Comparison of ENCODE assay signal across 7 mouse cellular contexts in genomic region chr1:23826887-23827758, GRCm38 (mm10).
DNase-seq lines count a peak whose midpoint lies in the region; ATAC-seq and TF ChIP-seq lines count a peak whose summit lies in the region.

No protein-coding gene starts in this region.

- no peak overlapping the region for H3K27ac ChIP-seq in cerebellum, adult 2 months (ENCODE audit: insufficient read depth, low read length)
- H3K27ac ChIP-seq in forebrain, postnatal 0 days (ENCODE audit: low read depth, low read length): no peak overlapping the region
- H3K27ac ChIP-seq in lung, embryonic 15.5 days: no peak overlapping the region

- ATAC-seq in CD4-positive, CD25-positive, alpha-beta regulatory T cell, adult 4 months: peak; percentile 65
- peak; percentile 69 for ATAC-seq in forebrain, postnatal 0 days
- ATAC-seq in lung, embryonic 15.5 days (ENCODE audit: borderline replicate concordance, extremely low read depth, low FRiP score, low TSS enrichment): peak; percentile 23; the same call in 1 of the 2 replicates

- TF ChIP-seq CTCF in cerebellum, adult 2 months (IDR thresholded peaks at IDR 0.05; ENCODE audit: borderline replicate concordance, insufficient read depth, low read depth, low read length): peak; percentile 70; the same call in 1 of the 2 replicates
- peak; percentile 78 for TF ChIP-seq CTCF in forebrain, postnatal 0 days (IDR thresholded peaks at IDR 0.05; ENCODE audit: low read depth)

- H3K36me3 ChIP-seq in forebrain, postnatal 0 days (ENCODE audit: insufficient read depth): no peaks in the 10 kb centered on the region
- H3K36me3 ChIP-seq in lung, embryonic 15.5 days: no peaks in the 10 kb centered on the region

- no peak overlapping the region for H3K4me2 ChIP-seq in forebrain, postnatal 0 days (ENCODE audit: low read depth)
- no peak overlapping the region for H3K4me2 ChIP-seq in lung, embryonic 15.5 days

- no peaks in the 10 kb centered on the region for H3K9me3 ChIP-seq in forebrain, postnatal 0 days (ENCODE audit: low read length)
- no peaks in the 10 kb centered on the region for H3K9me3 ChIP-seq in lung, embryonic 15.5 days

- H3K27me3 ChIP-seq in cerebellum, adult 2 months (ENCODE audit: control insufficient read depth, insufficient read depth, low read length): no peaks in the 10 kb centered on the region
- no peaks in the 10 kb centered on the region for H3K27me3 ChIP-seq in forebrain, postnatal 0 days (ENCODE audit: insufficient read depth, low read length)
- H3K27me3 ChIP-seq in lung, embryonic 15.5 days: no peaks in the 10 kb centered on the region

- peak; percentile 62 for DNase-seq in MEL-GATA-1-ER (ENCODE audit: extremely low read depth, low read depth)
- peak; percentile 61 to 75 for DNase-seq in cerebellum, adult 2 months
- DNase-seq in forebrain, postnatal 0 days: peak; percentile 75
- peak; percentile 18 to 47 for DNase-seq in kidney, adult 8-10 months
- peak; percentile 86 for DNase-seq in retina, embryonic 14.5 days (ENCODE audit: low spot score)

- no peak overlapping the region for H3K9ac ChIP-seq in forebrain, postnatal 0 days
- no peak overlapping the region for H3K9ac ChIP-seq in lung, embryonic 15.5 days

- no peak overlapping the region for H3K4me3 ChIP-seq in cerebellum, adult 2 months (replicated peaks; ENCODE audit: insufficient read depth, low read depth, low read length)
- H3K4me3 ChIP-seq in forebrain, postnatal 0 days (ENCODE audit: low read depth, low read length): no peak overlapping the region
- H3K4me3 ChIP-seq in lung, embryonic 15.5 days: no peak overlapping the region

- WGBS in cerebellum, adult 2 months: 32% methylated on average over 13 of the region's 13 CpGs
- 39% methylated on average over 13 of the region's 13 CpGs for WGBS in forebrain, postnatal 0 days
- WGBS in lung, embryonic 15.5 days: 35% methylated on average over 13 of the region's 13 CpGs

- no peak for TF ChIP-seq POLR2A in cerebellum, adult 2 months (IDR thresholded peaks at IDR 0.05; ENCODE audit: borderline replicate concordance, insufficient read depth, low read length)

- H3K4me1 ChIP-seq in cerebellum, adult 2 months (ENCODE audit: control insufficient read depth, insufficient read depth, low read length): peaks cover 9% of the 10 kb centered on the region; the same call in 1 of the 2 replicates
- no peaks in the 10 kb centered on the region for H3K4me1 ChIP-seq in forebrain, postnatal 0 days (ENCODE audit: insufficient read depth)
- H3K4me1 ChIP-seq in lung, embryonic 15.5 days: no peaks in the 10 kb centered on the region

Comparison
In these comparisons a context has a peak if more than half of its experiments do, and no peak if none do; other contexts are left out.
1. DNase-seq: peak in every context shown above with its lines; median percentile 86 in retina, embryonic 14.5 days; 75 in forebrain, postnatal 0 days; 68 in cerebellum, adult 2 months; 62 in MEL-GATA-1-ER; 32 in kidney, adult 8-10 months.